Mouse (Mus musculus): ENCODE results near the gene C77080.

DNA sequence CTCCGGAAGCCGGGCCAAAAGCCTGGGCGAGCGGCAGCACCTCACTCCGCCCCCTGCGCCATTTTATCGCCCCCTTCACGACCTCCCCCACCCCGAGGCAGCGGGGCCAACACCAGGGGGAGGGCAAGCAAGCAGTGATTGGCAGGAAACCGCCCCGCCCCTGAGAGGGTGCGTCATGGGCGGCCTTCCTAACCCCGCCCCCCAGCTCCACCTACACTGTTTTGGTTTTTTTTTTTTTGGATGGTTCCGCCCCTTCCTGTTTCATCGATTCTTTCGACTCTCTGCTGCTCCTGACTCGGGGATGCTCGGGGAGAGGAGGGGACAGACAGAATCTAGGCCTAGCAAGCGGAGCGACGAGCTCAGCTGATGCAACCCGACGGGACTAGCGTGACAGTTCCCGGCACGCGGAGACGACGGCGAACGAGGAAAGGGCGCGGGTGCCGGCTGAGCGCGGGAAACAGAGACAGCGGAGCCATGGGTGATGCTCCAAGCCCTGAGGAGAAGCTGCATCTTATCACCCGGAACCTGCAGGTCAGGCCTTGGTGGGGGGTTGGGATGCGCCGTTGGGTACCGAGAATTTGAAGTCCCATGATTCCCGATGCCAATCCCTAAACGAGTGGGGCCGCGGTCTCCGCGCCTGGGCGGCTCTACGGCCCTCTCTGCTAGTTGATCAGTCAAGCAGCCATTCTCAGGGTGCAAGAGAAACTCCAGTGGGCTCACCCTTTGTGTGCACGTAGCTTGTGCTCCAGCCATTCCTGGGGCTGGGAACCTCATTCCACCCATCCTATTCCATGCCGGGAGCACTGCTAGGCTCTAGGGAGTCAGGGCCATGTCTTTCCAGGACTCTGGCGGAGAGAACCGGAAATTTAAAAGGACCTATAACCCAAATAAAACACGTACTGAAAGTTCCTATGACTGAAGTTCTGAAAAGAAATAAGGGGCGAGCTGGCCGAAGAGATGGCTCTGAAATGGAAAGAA lies 71.4 kb downstream of the C77080 start, which contains the start of the genes S100pbp and Yars:
- no peak for TF ChIP-seq TAL1 (IDR thresholded peaks at IDR 0.05; ENCODE audit: low read length)
- no peak for TF ChIP-seq GATA1 (IDR thresholded peaks at IDR 0.05; ENCODE audit: low read length)

All from erythroblast, embryonic 14.5 days (primary cell).